Mouse (Mus musculus): Measurements from ENCODE around the gene Phlpp2.

DNA sequence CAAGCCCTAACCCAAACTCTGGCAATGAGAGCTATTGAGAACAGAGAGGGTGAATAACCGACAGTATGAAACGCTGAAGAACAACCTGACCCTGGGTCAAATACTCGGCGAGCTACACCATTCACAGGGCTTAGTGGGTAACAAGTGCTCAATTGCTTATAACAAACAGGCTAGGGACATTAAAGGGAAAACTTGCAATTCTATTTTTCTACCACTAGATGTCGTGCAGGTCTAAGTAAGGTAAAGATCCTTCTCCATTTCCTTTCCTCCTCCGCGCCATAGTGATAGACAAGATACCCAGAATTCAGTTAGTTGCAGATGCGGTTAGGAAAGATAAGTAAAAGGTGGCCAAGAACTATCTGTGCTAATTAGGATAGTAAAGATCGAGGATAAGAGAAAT lies 102.0 kb downstream of the Phlpp2 start:
- TF ChIP-seq CTCF (IDR thresholded peaks at IDR 0.05; ENCODE audit: low read depth) (peak; percentile 83), EP300 (IDR thresholded peaks at IDR 0.05; ENCODE audit: low read depth) (no peak)

All from liver, postnatal 0 days (tissue).